Mouse (Mus musculus) hindbrain, embryonic 12.5 days (tissue): ENCODE data around the gene Lrmp. TPM values are rescaled to one million over a fixed set of nuclear protein-coding genes. Genes with fewer than 3 reads are reported as not detected.
A peak's percentile ranks its signal among the peaks of the same experiment; 100 is the strongest.

Experiments used
- ATAC-seq: fragments of 200-750 bp; cut with Nextera tagmentation; 2 replicates; pipeline ENCODE4 v1.8.0; 2017; ENCODE audit warnings: moderate TSS enrichment; ENCODE audit not compliant: low FRiP score
- H3K27ac ChIP-seq: fragments of 300-500 bp; sonication (generic); 2 replicates; pipeline ENCODE4 v1.5.1; 2016; ENCODE audit warnings: mild to moderate bottlenecking
- H3K27me3 ChIP-seq: fragments of 300-500 bp; sonication (generic); 2 replicates; pipeline ENCODE4 v1.6.1; 2016; ENCODE audit warnings: mild to moderate bottlenecking
- H3K36me3 ChIP-seq: fragments of 300-500 bp; sonication (generic); 2 replicates; pipeline ENCODE4 v1.6.1; 2016; ENCODE audit warnings: mild to moderate bottlenecking
- H3K4me1 ChIP-seq: fragments of 300-500 bp; sonication (generic); 2 replicates; pipeline ENCODE4 v1.6.1; 2016
- H3K4me2 ChIP-seq: fragments of 300-500 bp; sonication (generic); replicated peaks from 2 replicates; pipeline ENCODE4 v1.6.1; 2016; ENCODE audit warnings: mild to moderate bottlenecking
- H3K4me3 ChIP-seq: fragments of 300-500 bp; sonication (generic); 2 replicates; pipeline ENCODE4 v1.5.1; 2016; ENCODE audit warnings: mild to moderate bottlenecking
- H3K9ac ChIP-seq: fragments of 300-500 bp; sonication (generic); 2 replicates; pipeline ENCODE4 v1.6.1; 2016; ENCODE audit warnings: mild to moderate bottlenecking, moderate library complexity
- H3K9me3 ChIP-seq: fragments of 300-500 bp; sonication (generic); replicated peaks from 2 replicates; pipeline ENCODE4 v1.6.1; 2016; ENCODE audit warnings: mild to moderate bottlenecking
- WGBS: fragments of 180-500 bp; shearing (Covaris S2); methylation state at CpG from one replicate; pipeline ENCODE4 v1.1.7; 2016; 5-methylcytosine and 5-hydroxymethylcytosine counted together
- polyA plus RNA-seq: library from polyadenylated mRNA; unstranded; fragments of >200 nt; fragmentation: Nextera tagmentation; extraction: Ambion mirVana; gene quantifications from 2 replicates; pipeline ENCODE4 v1.2.1, GENCODE M21; 2016

Gene Lrmp
- polyA plus RNA-seq = 0.86 and 1.4 TPM in 2 replicates

GRCm38 (mm10) chr6:145115476-145116097 is at the start of gene Lrmp:
Gene Lrmp, plus strand, starts transcription at chr6:145115653.
- H3K36me3 ChIP-seq = no peaks in the 10 kb centered on the region
- 73% methylated on average over 6 of the region's 6 CpGs for WGBS
- no peak within 1 kb of the TSS for H3K4me3 ChIP-seq
- peaks cover 14% of the 10 kb centered on the region for H3K4me1 ChIP-seq
- H3K9ac ChIP-seq = peak within 1 kb of the TSS; percentile 32; the same call in 1 of the 2 replicates
- no peaks in the 10 kb centered on the region for H3K27me3 ChIP-seq
- peak within 1 kb of the TSS; percentile 62 for H3K27ac ChIP-seq
- H3K9me3 ChIP-seq = no peaks in the 10 kb centered on the region
- ATAC-seq = no peak
- H3K4me2 ChIP-seq = peak within 1 kb of the TSS; percentile 26; the same call in 1 of the 2 replicates

GRCm38 (mm10) chr6:145066416-145066815 is 49.0 kb upstream of the Lrmp start:
- Histone ChIP-seq H3K4me2 (no peak overlapping the region), H3K4me1 (peaks cover 4% of the 10 kb centered on the region; the same call in 1 of the 2 replicates), H3K9ac (no peak overlapping the region), H3K9me3 (no peaks in the 10 kb centered on the region), H3K27me3 (no peaks in the 10 kb centered on the region), H3K36me3 (no peaks in the 10 kb centered on the region), H3K27ac (no peak overlapping the region), H3K4me3 (no peak overlapping the region)
- 88% methylated on average over 6 of the region's 6 CpGs for WGBS
- no peak for ATAC-seq

GRCm38 (mm10) chr6:145067679-145068078 is 47.8 kb upstream of the Lrmp start:
- Histone ChIP-seq H3K27ac (no peak overlapping the region), H3K27me3 (no peaks in the 10 kb centered on the region), H3K4me2 (no peak overlapping the region), H3K36me3 (no peaks in the 10 kb centered on the region), H3K9ac (no peak overlapping the region), H3K4me1 (peaks cover 2% of the 10 kb centered on the region; the same call in 1 of the 2 replicates), H3K9me3 (no peaks in the 10 kb centered on the region), H3K4me3 (no peak overlapping the region)
- ATAC-seq = no peak
- WGBS = 84% methylated on average over 8 of the region's 8 CpGs

DNA sequence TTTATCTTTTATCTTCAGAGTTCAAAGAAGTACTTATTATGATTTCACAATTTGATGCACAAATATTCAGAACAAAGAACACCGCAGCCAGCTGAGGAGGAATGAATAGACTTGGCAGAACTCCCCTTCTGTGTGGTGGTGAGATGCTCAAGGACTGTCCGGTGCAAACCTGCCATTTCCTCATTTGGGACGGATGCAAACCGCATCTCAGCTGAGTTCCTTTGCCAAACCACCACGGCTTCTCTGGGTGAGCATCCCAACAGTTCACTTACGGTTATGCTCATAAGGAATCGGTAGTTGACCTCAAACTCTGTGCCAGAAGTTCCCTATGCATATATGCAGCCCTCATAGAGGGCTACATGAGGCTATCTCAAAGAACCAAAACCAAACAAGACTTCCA is 46.1 kb upstream of the Lrmp start:
- H3K4me1 ChIP-seq = 0 out of 2 replicates have a peak, but pooled peaks cover under 1% of the 10 kb centered on the region
- WGBS = 94% methylated on average over 7 of the region's 7 CpGs
- H3K9me3 ChIP-seq = no peaks in the 10 kb centered on the region

DNA sequence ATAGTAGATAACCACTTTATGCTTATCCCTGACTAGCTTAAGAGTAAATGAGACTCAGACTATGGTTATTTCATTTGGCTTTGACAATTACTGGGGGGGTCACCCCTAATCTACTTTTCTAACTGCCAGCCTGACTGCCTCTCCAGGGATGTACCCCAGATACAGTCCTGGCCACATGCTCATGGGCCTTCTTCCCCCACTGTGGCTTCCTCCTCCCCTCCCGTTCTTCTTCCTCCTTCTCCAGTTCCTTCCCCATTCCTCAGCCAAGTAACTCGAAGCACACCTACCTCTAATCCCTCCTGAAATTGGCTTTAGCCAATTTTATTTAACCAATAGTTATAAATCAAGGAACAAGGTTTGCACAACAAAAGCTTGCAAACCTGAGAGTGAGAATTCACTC is 45.5 kb upstream of the Lrmp start:
- no peak for ATAC-seq
- H3K4me3 ChIP-seq = no peak overlapping the region
- no peaks in the 10 kb centered on the region for H3K9me3 ChIP-seq
- no peak overlapping the region for H3K4me2 ChIP-seq
- H3K36me3 ChIP-seq = no peaks in the 10 kb centered on the region
- no peak overlapping the region for H3K27ac ChIP-seq
- no peaks in the 10 kb centered on the region for H3K27me3 ChIP-seq
- WGBS = 83% methylated on average over 2 of the region's 2 CpGs
- 0 out of 2 replicates have a peak, but pooled peaks cover 2% of the 10 kb centered on the region for H3K4me1 ChIP-seq
- H3K9ac ChIP-seq = no peak overlapping the region

More for the DNA sequence above, 46.1 kb upstream of the Lrmp start:
- Histone ChIP-seq H3K27ac (no peak overlapping the region), H3K9ac (no peak overlapping the region), H3K4me3 (no peak overlapping the region), H3K4me2 (no peak overlapping the region), H3K36me3 (no peaks in the 10 kb centered on the region), H3K27me3 (no peaks in the 10 kb centered on the region)
- no peak for ATAC-seq

DNA sequence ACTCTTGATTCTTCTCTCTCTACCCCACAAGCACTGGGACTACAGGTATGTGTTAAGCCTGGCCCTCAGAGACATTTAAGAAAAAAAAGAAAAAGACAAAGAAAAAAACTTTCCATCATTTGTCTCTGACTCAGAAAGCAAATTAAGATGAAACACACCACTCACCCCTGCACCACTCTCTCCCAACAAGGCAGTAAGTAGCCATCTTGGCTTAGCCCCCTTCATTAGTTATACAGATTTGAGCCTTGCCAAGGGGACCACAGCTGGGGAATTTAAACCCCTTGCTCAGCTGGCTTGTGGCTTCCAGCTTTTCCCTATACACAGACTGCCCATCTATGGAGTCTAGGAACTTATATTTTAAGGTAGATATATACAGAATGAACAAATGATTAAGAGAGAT is 41.0 kb upstream of the Lrmp start:
- no peaks in the 10 kb centered on the region for H3K9me3 ChIP-seq
- H3K27me3 ChIP-seq = no peaks in the 10 kb centered on the region
- 0 out of 2 replicates have a peak, but pooled peaks have one; percentile 43 for ATAC-seq
- no peak overlapping the region for H3K4me3 ChIP-seq
- no peaks in the 10 kb centered on the region for H3K36me3 ChIP-seq
- peak overlapping the region; percentile 93 for H3K4me2 ChIP-seq
- H3K27ac ChIP-seq = no peak overlapping the region
- peaks cover 8% of the 10 kb centered on the region; the same call in 1 of the 2 replicates for H3K4me1 ChIP-seq
- H3K9ac ChIP-seq = no peak overlapping the region

DNA sequence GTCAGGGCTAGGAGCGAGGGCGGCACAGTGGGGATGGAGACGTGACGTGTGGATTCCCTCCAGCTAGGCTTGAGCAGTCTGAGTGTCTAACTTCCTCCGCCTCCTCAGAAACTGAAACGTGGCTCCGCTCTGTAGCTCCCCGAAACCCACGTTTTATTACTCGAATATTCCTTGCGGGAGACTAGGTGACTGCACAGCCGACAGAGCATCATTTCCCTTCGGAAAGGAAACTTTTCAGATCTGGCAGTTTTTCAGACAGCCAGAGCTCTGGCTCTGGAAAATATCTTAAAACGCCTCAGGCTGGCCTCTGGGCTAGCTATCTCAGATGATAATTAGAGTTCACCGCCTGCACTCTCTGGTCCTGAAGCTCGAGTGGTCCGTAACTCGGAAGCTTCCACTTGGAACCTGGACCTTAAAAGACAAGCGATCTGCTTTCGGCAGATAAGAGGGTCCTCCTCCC is 40.3 kb upstream of the Lrmp start:
- Histone ChIP-seq H3K4me3 (peak overlapping the region; percentile 50), H3K4me1 (peaks cover 8% of the 10 kb centered on the region; the same call in 1 of the 2 replicates), H3K27ac (no peak overlapping the region), H3K9me3 (no peaks in the 10 kb centered on the region), H3K4me2 (peak overlapping the region; percentile 93), H3K36me3 (no peaks in the 10 kb centered on the region), H3K9ac (peak overlapping the region; percentile 63), H3K27me3 (no peaks in the 10 kb centered on the region)
- under 1% methylated on average over 20 of the region's 20 CpGs for WGBS
- ATAC-seq = peak; percentile 60; the same call in 1 of the 2 replicates

DNA sequence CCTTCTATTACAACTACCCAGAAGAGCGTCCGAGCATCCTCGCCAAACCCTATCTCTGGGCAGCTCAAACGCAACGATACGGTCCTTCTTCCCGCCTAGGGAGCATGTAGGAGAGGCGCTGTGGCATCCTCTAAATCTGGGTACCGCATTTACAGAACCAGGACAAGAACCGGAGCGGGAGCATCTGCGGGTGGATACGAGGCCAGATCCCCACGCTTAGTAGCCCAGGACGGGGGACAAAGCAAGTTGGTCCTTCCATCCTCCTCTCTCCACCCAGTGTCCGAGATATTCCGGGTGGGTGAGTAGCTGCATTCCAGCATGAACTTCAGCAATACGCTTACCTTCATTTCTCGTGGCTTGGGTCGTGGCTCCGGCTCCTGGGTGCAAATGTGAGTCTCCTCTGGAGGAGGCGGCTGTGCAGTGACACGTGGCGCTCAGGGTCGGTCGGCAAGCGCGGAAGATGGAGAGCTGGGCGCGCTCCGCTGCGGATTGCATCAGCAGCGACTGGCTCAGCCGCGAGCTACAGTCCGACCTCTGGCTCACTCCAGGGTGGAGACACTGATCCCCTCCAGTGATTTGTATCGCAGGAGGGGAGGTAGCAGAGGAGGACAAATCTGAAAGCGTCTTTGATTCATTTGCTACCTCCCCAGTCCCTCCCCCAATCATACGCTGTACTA is 39.8 kb upstream of the Lrmp start, which contains the start of gene Bcat1:
Gene Bcat1, minus strand, starts transcription at position 637 of the 677 bp plus-strand sequence.
- WGBS = under 1% methylated on average over 39 of the region's 39 CpGs
- Histone ChIP-seq H3K27ac (no peak within 1 kb of the TSS), H3K9me3 (no peaks in the 10 kb centered on the region)

DNA sequence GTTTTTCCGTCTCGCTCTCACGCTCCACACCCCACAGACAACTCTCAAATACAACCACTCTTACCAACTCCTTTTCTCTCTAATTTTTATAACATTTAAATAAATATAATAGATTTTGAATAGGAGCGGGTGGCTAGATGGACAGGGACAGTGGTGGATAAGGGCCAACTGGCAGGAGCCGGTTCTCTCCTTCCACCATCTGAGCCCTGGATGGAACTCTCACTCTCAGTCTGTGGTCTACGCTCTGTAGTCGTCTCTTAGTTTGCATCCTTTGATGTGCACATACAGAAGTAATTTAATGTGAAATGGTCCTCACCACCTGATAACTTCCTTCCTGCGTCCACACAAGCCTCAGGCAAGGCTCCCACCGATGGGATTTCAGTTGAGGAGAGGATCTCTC is 39.2 kb upstream of the Lrmp start:
- Histone ChIP-seq H3K36me3 (no peaks in the 10 kb centered on the region), H3K27me3 (no peaks in the 10 kb centered on the region), H3K9me3 (no peaks in the 10 kb centered on the region), H3K4me2 (peak overlapping the region; percentile 93), H3K27ac (no peak overlapping the region), H3K9ac (no peak overlapping the region), H3K4me1 (peaks cover 8% of the 10 kb centered on the region; the same call in 1 of the 2 replicates), H3K4me3 (peak overlapping the region; percentile 50)
- WGBS = 10% methylated on average over 9 of the region's 9 CpGs
- 0 out of 2 replicates have a peak, but pooled peaks have one; percentile 49 for ATAC-seq

More for the DNA sequence above, 39.8 kb upstream of the Lrmp start, which contains the start of gene Bcat1:
- no peaks in the 10 kb centered on the region for H3K27me3 ChIP-seq
- peak within 1 kb of the TSS; percentile 63 for H3K9ac ChIP-seq
- peaks cover 8% of the 10 kb centered on the region; the same call in 1 of the 2 replicates for H3K4me1 ChIP-seq
- H3K4me2 ChIP-seq = peak within 1 kb of the TSS; percentile 93
- no peaks in the 10 kb centered on the region for H3K36me3 ChIP-seq
- peak within 1 kb of the TSS; percentile 50 for H3K4me3 ChIP-seq
- peak; percentile 87 for ATAC-seq

DNA sequence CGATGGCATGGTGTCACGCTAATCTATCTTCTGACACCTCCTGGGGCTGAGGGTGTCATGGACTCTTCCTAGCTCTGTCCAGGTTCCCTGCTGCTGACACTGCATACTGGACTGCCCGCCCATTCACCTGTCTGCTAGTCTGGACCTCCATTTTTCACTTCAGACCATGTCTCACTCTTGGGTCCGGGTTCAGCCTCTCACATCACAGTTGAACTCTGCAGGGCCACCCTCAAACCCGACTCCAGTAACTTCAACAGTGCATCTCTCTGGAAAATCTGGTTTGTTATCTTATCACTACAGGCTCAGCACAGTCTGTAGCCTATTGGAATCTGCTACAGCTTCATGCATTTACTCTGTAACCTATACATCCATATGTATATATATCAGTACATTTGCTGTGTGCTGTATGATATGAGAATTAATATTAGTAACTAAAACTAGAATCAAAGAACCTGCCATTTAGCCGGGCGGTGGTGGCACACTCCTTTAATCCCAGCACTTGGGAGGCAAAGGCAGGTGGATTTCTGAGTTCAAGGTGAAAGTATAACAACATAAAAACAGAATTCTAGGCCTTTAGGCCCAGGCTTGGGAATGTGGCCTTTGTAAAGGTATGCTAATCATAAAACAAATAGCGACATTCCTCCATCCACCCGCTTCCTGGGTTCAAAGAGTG is 36.2 kb upstream of the Lrmp start:
- Histone ChIP-seq H3K4me1 (peaks cover 8% of the 10 kb centered on the region; the same call in 1 of the 2 replicates), H3K36me3 (no peaks in the 10 kb centered on the region), H3K9ac (no peak overlapping the region), H3K4me2 (no peak overlapping the region), H3K9me3 (no peaks in the 10 kb centered on the region), H3K4me3 (no peak overlapping the region), H3K27ac (no peak overlapping the region), H3K27me3 (no peaks in the 10 kb centered on the region)
- 81% methylated on average over 9 of the region's 9 CpGs for WGBS
- no peak for ATAC-seq

GRCm38 (mm10) chr6:145081721-145082120 is 33.7 kb upstream of the Lrmp start:
- Histone ChIP-seq H3K9me3 (no peaks in the 10 kb centered on the region), H3K4me2 (no peak overlapping the region), H3K4me3 (no peak overlapping the region), H3K27ac (no peak overlapping the region), H3K27me3 (no peaks in the 10 kb centered on the region), H3K9ac (no peak overlapping the region), H3K4me1 (no peaks in the 10 kb centered on the region), H3K36me3 (no peaks in the 10 kb centered on the region)
- ATAC-seq = no peak
- 68% methylated on average over 4 of the region's 4 CpGs for WGBS
